Mouse (Mus musculus): ENCODE measurements around the gene Tfap2e.

DNA sequence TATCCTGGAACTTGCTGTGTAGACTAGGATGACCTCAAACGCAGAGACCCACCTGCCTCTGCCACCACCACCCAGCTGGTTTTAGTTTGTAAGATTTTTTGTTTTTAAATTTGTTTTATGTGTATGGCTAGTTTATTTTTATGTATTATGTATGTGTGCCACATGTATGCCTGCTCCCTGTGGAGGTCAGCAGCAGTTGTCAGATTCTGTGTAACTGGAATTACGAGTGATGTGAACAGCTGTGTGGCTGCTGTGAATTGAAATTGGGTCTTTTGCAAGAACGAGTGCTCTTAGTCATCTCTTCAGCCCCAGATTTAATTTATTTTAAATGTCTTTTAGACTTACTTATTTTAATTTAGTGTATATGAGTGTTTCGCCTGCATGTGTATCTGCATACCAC lies 39.1 kb downstream of the Tfap2e start:
- TF ChIP-seq CTCF (IDR thresholded peaks at IDR 0.05; ENCODE audit: low read depth): no peak
- TF ChIP-seq EP300 (IDR thresholded peaks at IDR 0.05; ENCODE audit: low read depth): no peak

All from heart, postnatal 0 days (tissue).